Mouse (Mus musculus): ENCODE measurements around the gene Agtpbp1.
"Not testable (repeated sequence)": the region's sequence is repeated elsewhere in the genome, so short reads cannot be mapped to it uniquely, and the experiment has no call there.

Gene Agtpbp1

GRCm38 (mm10) chr13:59584947-59585647 lies at the start of gene Agtpbp1, which contains the start of gene Naa35:
Agtpbp1 (minus strand) TSS chr13:59585227.
Naa35 (plus strand) TSS chr13:59585259.
- in situ Hi-C loops (cut with MboI; ENCODE audit: low sequenced_read_pairs) = no loop called here

- in situ Hi-C loops (cut with MboI; ENCODE audit: low sequenced_read_pairs) = no loop called here
These were observed 49.6 kb upstream of the Agtpbp1 start for GRCm38 (mm10) chr13:59634637-59635036.

- in situ Hi-C loops (cut with MboI; ENCODE audit: low sequenced_read_pairs) = no loop called here
These were observed 41.7 kb upstream of the Agtpbp1 start for GRCm38 (mm10) chr13:59626739-59627138.

GRCm38 (mm10) chr13:59624903-59625302 lies 39.9 kb upstream of the Agtpbp1 start:
- in situ Hi-C loops (cut with MboI; ENCODE audit: low sequenced_read_pairs) = no loop called here

GRCm38 (mm10) chr13:59624389-59624788 lies 39.4 kb upstream of the Agtpbp1 start:
- in situ Hi-C loops (cut with MboI; ENCODE audit: low sequenced_read_pairs) = no loop called here

GRCm38 (mm10) chr13:59621643-59622489 lies 36.8 kb upstream of the Agtpbp1 start:
- in situ Hi-C loops (cut with MboI; ENCODE audit: low sequenced_read_pairs) = no loop called here

GRCm38 (mm10) chr13:59618463-59618862 lies 33.4 kb upstream of the Agtpbp1 start:
- in situ Hi-C loops (cut with MboI; ENCODE audit: low sequenced_read_pairs) = no loop called here

- in situ Hi-C loops (cut with MboI; ENCODE audit: low sequenced_read_pairs) = no loop called here
These were observed 30.5 kb upstream of the Agtpbp1 start for GRCm38 (mm10) chr13:59615554-59615953.

GRCm38 (mm10) chr13:59615152-59615551 lies 30.1 kb upstream of the Agtpbp1 start:
- in situ Hi-C loops (cut with MboI; ENCODE audit: low sequenced_read_pairs) = no loop called here

GRCm38 (mm10) chr13:59613868-59614267 lies 28.8 kb upstream of the Agtpbp1 start:
- in situ Hi-C loops (cut with MboI; ENCODE audit: low sequenced_read_pairs) = no loop called here

GRCm38 (mm10) chr13:59610437-59610836 lies 25.4 kb upstream of the Agtpbp1 start:
- in situ Hi-C loops (cut with MboI; ENCODE audit: low sequenced_read_pairs) = no loop called here

- in situ Hi-C loops (cut with MboI; ENCODE audit: low sequenced_read_pairs) = no loop called here
These were observed 24.9 kb upstream of the Agtpbp1 start for GRCm38 (mm10) chr13:59609885-59610284.

GRCm38 (mm10) chr13:59605221-59605922 lies 20.3 kb upstream of the Agtpbp1 start:
- in situ Hi-C loops (cut with MboI; ENCODE audit: low sequenced_read_pairs) = no loop called here

GRCm38 (mm10) chr13:59604511-59604910 lies 19.5 kb upstream of the Agtpbp1 start:
- in situ Hi-C loops (cut with MboI; ENCODE audit: low sequenced_read_pairs) = no loop called here

GRCm38 (mm10) chr13:59603096-59603495 lies 18.1 kb upstream of the Agtpbp1 start:
- in situ Hi-C loops (cut with MboI; ENCODE audit: low sequenced_read_pairs) = no loop called here

- in situ Hi-C loops (cut with MboI; ENCODE audit: low sequenced_read_pairs) = no loop called here
These were observed 7.6 kb upstream of the Agtpbp1 start for GRCm38 (mm10) chr13:59592630-59593029.

GRCm38 (mm10) chr13:59592058-59592457 lies 7.0 kb upstream of the Agtpbp1 start:
- in situ Hi-C loops (cut with MboI; ENCODE audit: low sequenced_read_pairs) = not testable (repeated sequence)

- in situ Hi-C loops (cut with MboI; ENCODE audit: low sequenced_read_pairs) = no loop called here
These were observed 5.7 kb upstream of the Agtpbp1 start for GRCm38 (mm10) chr13:59590691-59591090.

GRCm38 (mm10) chr13:59589672-59590071 lies 4.6 kb upstream of the Agtpbp1 start:
- in situ Hi-C loops (cut with MboI; ENCODE audit: low sequenced_read_pairs) = no loop called here

- in situ Hi-C loops (cut with MboI; ENCODE audit: low sequenced_read_pairs) = no loop called here
These were observed 2.2 kb upstream of the Agtpbp1 start for GRCm38 (mm10) chr13:59587201-59587600.

GRCm38 (mm10) chr13:59585648-59586005 lies 600 bp upstream of the Agtpbp1 start:
- in situ Hi-C loops (cut with MboI; ENCODE audit: low sequenced_read_pairs) = no loop called here
